Comparison of ENCODE assay signal across 24 mouse cellular contexts in the genomic region with DNA sequence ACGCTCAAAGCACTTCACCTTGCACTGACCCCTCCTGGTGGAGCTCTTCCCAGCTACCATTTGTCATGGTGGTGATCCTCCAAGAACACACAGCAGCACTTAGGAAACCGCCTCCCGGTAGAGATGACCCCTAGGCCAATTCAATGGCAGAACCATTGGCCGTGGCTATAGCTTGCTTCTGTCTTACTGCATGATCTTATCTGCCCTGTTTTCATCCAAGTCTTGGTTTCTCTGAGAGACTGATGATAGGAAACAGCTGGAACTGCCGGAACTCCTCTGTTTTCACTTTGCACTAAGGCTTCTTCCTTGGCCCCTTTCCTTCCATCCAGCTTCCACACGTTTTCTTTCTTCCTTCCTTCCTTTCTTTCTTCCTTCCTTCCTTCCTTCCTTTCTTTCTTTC.
"Had no signal": no experiment of that assay in that cellular context is flagged by ENCODE, and none has a peak within 500 bp of the region (broad histone marks: within the 10 kb centered on the region; RNA-seq: fewer than 3 reads in every experiment).

No protein-coding gene starts in this region.

- H3K27me3 ChIP-seq: heart, embryonic 13.5 days; heart, embryonic 15.5 days; hindbrain, embryonic 13.5 days; hindbrain, embryonic 15.5 days; kidney, embryonic 15.5 days; limb, embryonic 13.5 days; limb, embryonic 15.5 days had no signal

- H3K4me3 ChIP-seq: heart, adult 2 months; heart, embryonic 13.5 days; heart, embryonic 15.5 days; hindbrain, embryonic 13.5 days; hindbrain, embryonic 15.5 days; kidney, embryonic 15.5 days; limb, embryonic 13.5 days; limb, embryonic 15.5 days had no signal

- H3K36me3 ChIP-seq: heart, embryonic 13.5 days; heart, embryonic 15.5 days; hindbrain, embryonic 13.5 days; hindbrain, embryonic 15.5 days; kidney, embryonic 15.5 days; limb, embryonic 13.5 days; limb, embryonic 15.5 days had no signal

- H3K4me2 ChIP-seq: heart, embryonic 11.5 days; heart, embryonic 13.5 days; heart, embryonic 15.5 days; hindbrain, embryonic 13.5 days; hindbrain, embryonic 15.5 days; kidney, embryonic 15.5 days; limb, embryonic 13.5 days; limb, embryonic 15.5 days had no signal

- DNase-seq: forebrain, postnatal 0 days; gastrocnemius, postnatal 14 days; gastrocnemius, postnatal 36 days; heart, adult 11 months; heart, adult 2 months; heart, postnatal 14 days; heart, postnatal 36 days; kidney, adult 11 months; kidney, adult 2 months; kidney, adult 9 months; kidney, postnatal 25 days; layer of hippocampus, adult 9-11 months; layer of hippocampus, postnatal 36 days; left cerebral cortex, postnatal 4 days had no signal

- H3K9me3 ChIP-seq: heart, embryonic 13.5 days; heart, embryonic 15.5 days; hindbrain, embryonic 13.5 days; hindbrain, embryonic 15.5 days; kidney, embryonic 15.5 days; limb, embryonic 13.5 days; limb, embryonic 15.5 days had no signal

- H3K9ac ChIP-seq: forebrain, postnatal 0 days; heart, embryonic 13.5 days; heart, embryonic 15.5 days; hindbrain, embryonic 13.5 days; hindbrain, embryonic 15.5 days; kidney, embryonic 15.5 days; limb, embryonic 13.5 days; limb, embryonic 15.5 days had no signal

- ATAC-seq: forebrain, postnatal 0 days; hindbrain, postnatal 0 days; intestine, embryonic 16.5 days had no signal

- H3K27ac ChIP-seq: heart, adult 2 months; heart, embryonic 13.5 days; heart, embryonic 15.5 days; hindbrain, embryonic 13.5 days; hindbrain, embryonic 15.5 days; hindbrain, postnatal 0 days; kidney, embryonic 15.5 days; limb, embryonic 13.5 days; limb, embryonic 15.5 days had no signal

- H3K4me1 ChIP-seq: heart, embryonic 15.5 days; hindbrain, embryonic 13.5 days; hindbrain, embryonic 15.5 days; kidney, embryonic 15.5 days; limb, embryonic 13.5 days had no signal
